In genomic region chr9:43116997-43117336, GRCm38 (mm10) we compare ENCODE assay signal across 11 mouse cellular contexts. TPM values are rescaled to one million over a fixed set of nuclear protein-coding genes. Genes with fewer than 3 reads are reported as not detected.
DNase-seq lines count a peak whose midpoint lies in the region; ATAC-seq lines count a peak whose summit lies in the region.
"Had no signal": no experiment of that assay in that cellular context is flagged by ENCODE, and none has a peak within 500 bp of the region (broad histone marks: within the 10 kb centered on the region; RNA-seq: fewer than 3 reads in every experiment).

No protein-coding gene starts in this region.

- WGBS in kidney, embryonic 16.5 days: 87% methylated on average over 6 of the region's 6 CpGs
- whole genome bisulfite sequencing in embryonic facial prominence, embryonic 14.5 days: 80% methylated on average over 6 of the region's 6 CpGs
- WGBS in forebrain, embryonic 15.5 days: 84% methylated on average over 6 of the region's 6 CpGs
- whole genome bisulfite sequencing in midbrain, embryonic 14.5 days: 86% methylated on average over 6 of the region's 6 CpGs

- DNase-seq in kidney, adult 18-20 months: no peak
- DNase-seq in embryonic facial prominence, embryonic 14.5 days (ENCODE audit: low spot score): no peak
- DNase-seq in midbrain, embryonic 14.5 days: no peak
- no peak for DNase-seq in retina, postnatal 1 day
- DNase-seq: adrenal gland, adult 2 months had no signal

- H3K9ac ChIP-seq in kidney, embryonic 16.5 days (replicated peaks; ENCODE audit: low read length): no peak overlapping the region; the same call in 1 of the 2 replicates
- no peak overlapping the region for H3K9ac ChIP-seq in embryonic facial prominence, embryonic 14.5 days (ENCODE audit: low read depth, low read length)
- peak overlapping the region; percentile 90; the same call in 1 of the 2 replicates for H3K9ac ChIP-seq in forebrain, embryonic 15.5 days (replicated peaks)
- H3K9ac ChIP-seq in midbrain, embryonic 14.5 days (replicated peaks; ENCODE audit: low read length): no peak overlapping the region

- no peaks in the 10 kb centered on the region for H3K27me3 ChIP-seq in kidney, embryonic 16.5 days (ENCODE audit: insufficient read depth, low read length)
- H3K27me3 ChIP-seq in embryonic facial prominence, embryonic 14.5 days (replicated peaks; ENCODE audit: control insufficient read depth, insufficient read depth, low read length): no peaks in the 10 kb centered on the region
- no peaks in the 10 kb centered on the region for H3K27me3 ChIP-seq in forebrain, embryonic 15.5 days
- no peaks in the 10 kb centered on the region for H3K27me3 ChIP-seq in midbrain, embryonic 14.5 days (ENCODE audit: control insufficient read depth, insufficient read depth, low read length)
- H3K27me3 ChIP-seq: lung, embryonic 15.5 days had no signal

- no peak; the same call in 1 of the 2 replicates for ATAC-seq in kidney, embryonic 16.5 days (ENCODE audit: low FRiP score, low TSS enrichment)
- ATAC-seq in embryonic facial prominence, embryonic 14.5 days (ENCODE audit: low read depth): no peak
- peak; percentile 2; the same call in 1 of the 2 replicates for ATAC-seq in forebrain, embryonic 15.5 days (replicated peaks)
- no peak for ATAC-seq in midbrain, embryonic 14.5 days (ENCODE audit: low FRiP score, low TSS enrichment)
- ATAC-seq in CD4-positive, CD25-positive, alpha-beta regulatory T cell, adult 4 months: no peak

- no peaks in the 10 kb centered on the region for H3K9me3 ChIP-seq in kidney, embryonic 16.5 days (ENCODE audit: low read length)
- H3K9me3 ChIP-seq in embryonic facial prominence, embryonic 14.5 days (ENCODE audit: control insufficient read depth, low read length): no peaks in the 10 kb centered on the region
- H3K9me3 ChIP-seq in forebrain, embryonic 15.5 days: no peaks in the 10 kb centered on the region
- no peaks in the 10 kb centered on the region for H3K9me3 ChIP-seq in midbrain, embryonic 14.5 days (ENCODE audit: control insufficient read depth, low read length)
- H3K9me3 ChIP-seq: G1E; lung, embryonic 15.5 days had no signal

- H3K4me1 ChIP-seq in kidney, embryonic 16.5 days (ENCODE audit: insufficient read depth, low read length): peaks cover 18% of the 10 kb centered on the region
- peaks cover 10% of the 10 kb centered on the region for H3K4me1 ChIP-seq in embryonic facial prominence, embryonic 14.5 days (ENCODE audit: control insufficient read depth, insufficient read depth, low read length)
- H3K4me1 ChIP-seq in forebrain, embryonic 15.5 days: peaks cover 18% of the 10 kb centered on the region
- H3K4me1 ChIP-seq in midbrain, embryonic 14.5 days (ENCODE audit: control insufficient read depth, insufficient read depth, low read length): peaks cover 10% of the 10 kb centered on the region; the same call in 1 of the 2 replicates

- peak overlapping the region; percentile 84 for H3K4me2 ChIP-seq in kidney, embryonic 16.5 days (replicated peaks; ENCODE audit: low read depth, low read length)
- peak overlapping the region; percentile 79; the same call in 1 of the 2 replicates for H3K4me2 ChIP-seq in embryonic facial prominence, embryonic 14.5 days (ENCODE audit: low read depth, low read length)
- H3K4me2 ChIP-seq in forebrain, embryonic 15.5 days (replicated peaks): no peak overlapping the region; the same call in 1 of the 2 replicates
- H3K4me2 ChIP-seq in midbrain, embryonic 14.5 days (ENCODE audit: low read length): peak overlapping the region; percentile 76

- no peak overlapping the region for H3K27ac ChIP-seq in kidney, embryonic 16.5 days (ENCODE audit: low read length)
- H3K27ac ChIP-seq in embryonic facial prominence, embryonic 14.5 days (replicated peaks; ENCODE audit: low read depth, low read length): no peak overlapping the region
- H3K27ac ChIP-seq in forebrain, embryonic 15.5 days (replicated peaks): no peak overlapping the region
- H3K27ac ChIP-seq in midbrain, embryonic 14.5 days (replicated peaks; ENCODE audit: low read depth, low read length): no peak overlapping the region

- H3K4me3 ChIP-seq in kidney, embryonic 16.5 days (ENCODE audit: low read length): no peak overlapping the region
- H3K4me3 ChIP-seq in embryonic facial prominence, embryonic 14.5 days (ENCODE audit: low read depth, low read length): no peak overlapping the region
- H3K4me3 ChIP-seq in forebrain, embryonic 15.5 days: no peak overlapping the region
- H3K4me3 ChIP-seq in midbrain, embryonic 14.5 days (replicated peaks; ENCODE audit: low read depth, low read length): no peak overlapping the region
- H3K4me3 ChIP-seq: myocyte had no signal

- no peaks in the 10 kb centered on the region for H3K36me3 ChIP-seq in kidney, embryonic 16.5 days (ENCODE audit: insufficient read depth, low read length)
- H3K36me3 ChIP-seq in embryonic facial prominence, embryonic 14.5 days (ENCODE audit: control insufficient read depth, insufficient read depth, low read length): no peaks in the 10 kb centered on the region
- no peaks in the 10 kb centered on the region for H3K36me3 ChIP-seq in forebrain, embryonic 15.5 days
- H3K36me3 ChIP-seq in midbrain, embryonic 14.5 days (ENCODE audit: control insufficient read depth, insufficient read depth, low read length): no peaks in the 10 kb centered on the region
- H3K36me3 ChIP-seq: G1E; lung, embryonic 15.5 days had no signal

RNA-seq across cellular contexts. Expression of gene Tmem136, which starts 0.6 kb away (rescaled TPM):
- polyA plus RNA-seq in kidney, embryonic 16.5 days (2015; fragmentation: Nextera tagmentation; extraction: Ambion mirVana): 9.2 and 9.7 TPM in 2 replicates
- 5.7 and 7.8 TPM in 2 replicates for polyA plus RNA-seq in embryonic facial prominence, embryonic 14.5 days (2014; fragmentation: Nextera tagmentation; extraction: Ambion mirVana)
- 7.5 and 9.3 TPM in 2 replicates for polyA plus RNA-seq in forebrain, embryonic 15.5 days (2015; fragmentation: Nextera tagmentation; extraction: Ambion mirVana)
- 9.8 and 11.6 TPM in 2 replicates for polyA plus RNA-seq in midbrain, embryonic 14.5 days (2014; fragmentation: Nextera tagmentation; extraction: Ambion mirVana)
- 1 to 10 TPM; 3.1 to 4.6 TPM for polyA plus RNA-seq in CD4-positive, CD25-positive, alpha-beta regulatory T cell, adult 4 months (2017; shearing (Covaris generic))

RNA-seq across cellular contexts. Expression of gene Arhgef12, which starts 9.9 kb away (rescaled TPM):
- 13.0 and 16.5 TPM in 2 replicates for polyA plus RNA-seq in kidney, embryonic 16.5 days (2015; fragmentation: Nextera tagmentation; extraction: Ambion mirVana)
- 14.0 and 15.5 TPM in 2 replicates for polyA plus RNA-seq in embryonic facial prominence, embryonic 14.5 days (2014; fragmentation: Nextera tagmentation; extraction: Ambion mirVana)
- polyA plus RNA-seq in forebrain, embryonic 15.5 days (2015; fragmentation: Nextera tagmentation; extraction: Ambion mirVana): 19.3 and 20.0 TPM in 2 replicates
- polyA plus RNA-seq in midbrain, embryonic 14.5 days (2014; fragmentation: Nextera tagmentation; extraction: Ambion mirVana): 34.8 and 38.6 TPM in 2 replicates
- 10 to 100 TPM; 17.8 to 28.2 TPM for polyA plus RNA-seq in CD4-positive, CD25-positive, alpha-beta regulatory T cell, adult 4 months (2017; shearing (Covaris generic))
